Mouse (Mus musculus) limb, embryonic 11.5 days (tissue): ENCODE results near the gene Rnf39. TPM values are rescaled to one million over a fixed set of nuclear protein-coding genes. Genes with fewer than 3 reads are reported as not detected.

Source experiments
- ATAC-seq: fragments of 200-750 bp; cut with Nextera tagmentation; 2 replicates; pipeline ENCODE4 v1.8.0; 2017; ENCODE audit warnings: low read depth; ENCODE audit not compliant: insufficient number of reproducible peaks, low FRiP score, low TSS enrichment
- DNase-seq: peaks from one replicate; pipeline ENCODE4 v3.0.0-alpha.2; 2015; ENCODE audit warnings: low spot score
- H3K27ac ChIP-seq: fragments of 300-500 bp; sonication (generic); replicated peaks from 2 replicates; pipeline ENCODE4 v1.5.1; 2014; ENCODE audit warnings: low read depth, mild to moderate bottlenecking, low read length
- H3K27me3 ChIP-seq: fragments of 300-500 bp; sonication (generic); 2 replicates; pipeline ENCODE4 v1.6.1; 2014; ENCODE audit warnings: mild to moderate bottlenecking, low read length, mixed read lengths; ENCODE audit not compliant: control insufficient read depth, insufficient read depth
- H3K36me3 ChIP-seq: fragments of 300-500 bp; sonication (generic); 2 replicates; pipeline ENCODE4 v1.6.1; 2014; ENCODE audit warnings: mild to moderate bottlenecking, low read length, moderate library complexity, mixed read lengths; ENCODE audit not compliant: control insufficient read depth, insufficient read depth
- H3K4me1 ChIP-seq: fragments of 300-500 bp; sonication (generic); 2 replicates; pipeline ENCODE4 v1.6.1; 2014; ENCODE audit warnings: low read length, mixed read lengths; ENCODE audit not compliant: control insufficient read depth, insufficient read depth
- H3K4me2 ChIP-seq: fragments of 300-500 bp; sonication (generic); 2 replicates; pipeline ENCODE4 v1.6.1; 2014; ENCODE audit warnings: low read depth, mild to moderate bottlenecking, moderate library complexity; ENCODE audit not compliant: severe bottlenecking
- H3K4me3 ChIP-seq: fragments of 300-500 bp; sonication (generic); 2 replicates; pipeline ENCODE4 v1.5.1; 2014; ENCODE audit warnings: low read depth, low read length
- H3K9ac ChIP-seq: fragments of 300-500 bp; sonication (generic); 2 replicates; pipeline ENCODE4 v1.6.1; 2014; ENCODE audit warnings: mild to moderate bottlenecking, low read length
- H3K9me3 ChIP-seq: fragments of 300-500 bp; sonication (generic); 2 replicates; pipeline ENCODE4 v1.6.1; 2016; ENCODE audit warnings: low read length; ENCODE audit not compliant: control insufficient read depth
- WGBS: fragments of 180-500 bp; shearing (Covaris S2); extraction: QIAGEN DNeasy Blood & Tissue Kit; methylation state at CpG from one replicate; pipeline ENCODE4 v1.1.7; 2014; 5-methylcytosine and 5-hydroxymethylcytosine counted together
- polyA plus RNA-seq: library from polyadenylated mRNA; unstranded; fragments of >200 nt; fragmentation: Nextera tagmentation; extraction: Ambion mirVana; gene quantifications from 2 replicates; pipeline ENCODE4 v1.2.1, GENCODE M21; 2014

Rnf39 gene
- polyA plus RNA-seq, 1 experiment from 2014 or later: 0.45 TPM

GRCm38 (mm10) chr17:36944121-36944775, 1.5 kb downstream of the Rnf39 start:
- H3K36me3 ChIP-seq: no peaks in the 10 kb centered on the region
- no peak overlapping the region for H3K9ac ChIP-seq
- peaks cover 38% of the 10 kb centered on the region for H3K27me3 ChIP-seq
- H3K4me1 ChIP-seq: peaks cover 12% of the 10 kb centered on the region
- WGBS: 3% methylated on average over 9 of the region's 9 CpGs
- DNase-seq: peak; percentile 60
- ATAC-seq: peak; percentile 52; the same call in 1 of the 2 replicates
- no peaks in the 10 kb centered on the region for H3K9me3 ChIP-seq
- H3K4me2 ChIP-seq: no peak overlapping the region
- H3K4me3 ChIP-seq: no peak overlapping the region
- no peak overlapping the region for H3K27ac ChIP-seq

GRCm38 (mm10) chr17:36947051-36947819, 4.5 kb downstream of the Rnf39 start:
- DNase-seq: peak; percentile 68
- Histone ChIP-seq H3K36me3 (no peaks in the 10 kb centered on the region), H3K27me3 (peaks cover 29% of the 10 kb centered on the region), H3K4me3 (peak overlapping the region; percentile 42), H3K27ac (no peak overlapping the region), H3K4me2 (peak overlapping the region; percentile 94), H3K4me1 (peaks cover 14% of the 10 kb centered on the region), H3K9me3 (no peaks in the 10 kb centered on the region), H3K9ac (peak overlapping the region; percentile 70)
- ATAC-seq: peak; percentile 40
- WGBS: 2% methylated on average over 62 of the region's 62 CpGs

GRCm38 (mm10) chr17:36948286-36948685, 5.6 kb downstream of the Rnf39 start:
- Histone ChIP-seq H3K27me3 (peaks cover 19% of the 10 kb centered on the region), H3K9me3 (no peaks in the 10 kb centered on the region), H3K27ac (no peak overlapping the region), H3K4me1 (peaks cover 10% of the 10 kb centered on the region), H3K4me2 (no peak overlapping the region), H3K36me3 (no peaks in the 10 kb centered on the region), H3K9ac (no peak overlapping the region), H3K4me3 (no peak overlapping the region)
- DNase-seq: no peak
- no peak for ATAC-seq
- WGBS: 94% methylated on average over 1 of the region's 1 CpGs

GRCm38 (mm10) chr17:36949265-36949664, 6.5 kb downstream of the Rnf39 start:
- Histone ChIP-seq H3K9me3 (no peaks in the 10 kb centered on the region), H3K4me3 (no peak overlapping the region), H3K36me3 (no peaks in the 10 kb centered on the region), H3K27ac (no peak overlapping the region), H3K9ac (no peak overlapping the region), H3K4me1 (peaks cover 5% of the 10 kb centered on the region; the same call in 1 of the 2 replicates), H3K27me3 (peaks cover 15% of the 10 kb centered on the region), H3K4me2 (no peak overlapping the region)
- DNase-seq: no peak
- ATAC-seq: no peak
- WGBS: 94% methylated on average over 8 of the region's 8 CpGs

- peak; percentile 93 for ATAC-seq
- Histone ChIP-seq H3K9me3 (no peaks in the 10 kb centered on the region), H3K4me1 (0 out of 2 replicates have a peak, but pooled peaks cover 2% of the 10 kb centered on the region), H3K27ac (no peak within 1 kb of the TSS), H3K27me3 (peaks cover 1% of the 10 kb centered on the region; the same call in 1 of the 2 replicates), H3K36me3 (no peaks in the 10 kb centered on the region), H3K9ac (peak within 1 kb of the TSS; percentile 59), H3K4me2 (peak within 1 kb of the TSS; percentile 66), H3K4me3 (peak within 1 kb of the TSS; percentile 56)
- peak; percentile 96 for DNase-seq
- 3% methylated on average over 36 of the region's 36 CpGs for WGBS
Observed at GRCm38 (mm10) chr17:36950981-36951947, 8.5 kb downstream of the Rnf39 start, which contains the start of gene Ppp1r11. Gene Ppp1r11, minus strand, starts transcription at chr17:36951741.

- no peak overlapping the region for H3K4me3 ChIP-seq
- no peak overlapping the region for H3K27ac ChIP-seq
- H3K36me3 ChIP-seq: no peaks in the 10 kb centered on the region
- H3K9me3 ChIP-seq: no peaks in the 10 kb centered on the region
- DNase-seq (no peak), ATAC-seq (no peak)
- WGBS: 92% methylated on average over 2 of the region's 2 CpGs
- peaks cover 5% of the 10 kb centered on the region; the same call in 1 of the 2 replicates for H3K4me1 ChIP-seq
- H3K27me3 ChIP-seq: no peaks in the 10 kb centered on the region
- no peak overlapping the region for H3K9ac ChIP-seq
- no peak overlapping the region for H3K4me2 ChIP-seq
Observed at GRCm38 (mm10) chr17:36952631-36953030, 9.9 kb downstream of the Rnf39 start.

GRCm38 (mm10) chr17:36953062-36953461, 10.3 kb downstream of the Rnf39 start:
- H3K9me3 ChIP-seq: no peaks in the 10 kb centered on the region
- H3K4me3 ChIP-seq: no peak overlapping the region
- 75% methylated on average over 1 of the region's 1 CpGs for WGBS
- H3K27ac ChIP-seq: no peak overlapping the region
- no peaks in the 10 kb centered on the region for H3K36me3 ChIP-seq
- H3K9ac ChIP-seq: no peak overlapping the region
- peaks cover 6% of the 10 kb centered on the region; the same call in 1 of the 2 replicates for H3K4me1 ChIP-seq
- H3K27me3 ChIP-seq: no peaks in the 10 kb centered on the region
- DNase-seq: no peak
- no peak overlapping the region for H3K4me2 ChIP-seq
- ATAC-seq: no peak
